Mouse (Mus musculus) forelimb bud, embryonic 11.5 days (tissue): ENCODE data around the gene Gli3.
A peak's percentile ranks its signal among the peaks of the same experiment; 100 is the strongest.

Experiments
- DNase-seq: peaks from one replicate; pipeline ENCODE4 v3.0.0-alpha.2; 2012; ENCODE audit warnings: low read depth, low spot score

Gene Gli3

GRCm38 (mm10) chr13:15495820-15496219, 32.8 kb downstream of the Gli3 start:
- DNase-seq, result peak; percentile 30

DNA sequence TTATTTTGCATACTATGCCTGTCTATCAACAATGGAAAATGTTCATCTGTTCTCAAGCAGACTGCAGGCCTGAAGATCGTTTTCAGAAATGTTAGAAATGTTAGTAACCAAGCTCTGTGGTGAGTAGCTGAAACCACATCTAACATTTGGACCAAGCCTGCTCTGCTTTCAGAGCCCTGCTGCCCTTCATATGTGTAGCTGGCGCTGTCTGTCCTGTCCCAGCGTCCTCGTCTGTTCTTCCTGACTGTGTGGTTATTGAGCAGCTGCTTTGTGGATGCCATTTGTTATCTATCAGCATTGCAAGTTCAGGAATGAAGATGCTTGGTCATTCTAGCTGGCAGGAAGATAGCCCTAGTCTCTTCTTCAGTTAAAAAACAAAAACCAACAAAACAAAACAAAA, 35.3 kb downstream of the Gli3 start:
- no peak for DNase-seq

DNA sequence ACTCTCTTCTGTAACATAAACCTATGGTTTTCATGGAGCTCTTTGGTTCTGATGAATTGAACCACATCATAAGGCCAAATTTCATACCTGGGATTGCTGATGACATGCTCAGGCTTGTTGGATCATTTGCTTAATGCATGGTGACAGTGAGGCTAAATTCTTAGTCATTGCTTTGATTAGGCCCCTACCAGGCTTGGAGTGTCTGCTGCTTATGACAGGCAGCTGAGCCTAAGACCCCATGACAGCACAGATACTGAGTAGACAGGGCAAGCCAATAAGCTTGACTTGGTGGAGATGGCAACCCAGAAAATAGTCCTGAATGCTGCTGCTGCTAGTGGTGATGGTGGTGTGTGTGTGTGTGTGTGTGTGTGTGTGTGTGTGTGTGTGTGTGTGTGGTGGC, 47.9 kb downstream of the Gli3 start:
- DNase-seq, result no peak

- no peak for DNase-seq
These were observed 50.1 kb downstream of the Gli3 start for GRCm38 (mm10) chr13:15513114-15513513.

DNA sequence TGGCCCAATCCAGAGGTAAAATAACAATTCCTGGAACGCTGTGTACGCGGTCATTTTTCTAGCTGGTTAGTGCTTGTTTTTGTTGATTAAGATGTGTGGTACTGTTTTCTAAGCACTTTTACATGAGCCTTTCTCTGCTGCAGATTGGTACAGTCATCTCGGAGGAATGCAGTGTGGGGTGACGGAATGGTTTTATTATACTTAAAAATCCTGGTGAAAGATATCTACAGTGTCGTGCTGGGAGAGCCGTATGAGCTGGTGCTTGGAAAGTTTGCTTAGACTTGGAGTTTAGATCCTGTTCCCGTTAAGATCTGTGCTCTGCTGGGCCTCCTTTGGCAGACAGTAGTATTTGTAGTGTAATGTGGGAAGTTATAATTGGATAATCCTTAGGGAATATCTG, 51.0 kb downstream of the Gli3 start:
- DNase-seq, result no peak

DNA sequence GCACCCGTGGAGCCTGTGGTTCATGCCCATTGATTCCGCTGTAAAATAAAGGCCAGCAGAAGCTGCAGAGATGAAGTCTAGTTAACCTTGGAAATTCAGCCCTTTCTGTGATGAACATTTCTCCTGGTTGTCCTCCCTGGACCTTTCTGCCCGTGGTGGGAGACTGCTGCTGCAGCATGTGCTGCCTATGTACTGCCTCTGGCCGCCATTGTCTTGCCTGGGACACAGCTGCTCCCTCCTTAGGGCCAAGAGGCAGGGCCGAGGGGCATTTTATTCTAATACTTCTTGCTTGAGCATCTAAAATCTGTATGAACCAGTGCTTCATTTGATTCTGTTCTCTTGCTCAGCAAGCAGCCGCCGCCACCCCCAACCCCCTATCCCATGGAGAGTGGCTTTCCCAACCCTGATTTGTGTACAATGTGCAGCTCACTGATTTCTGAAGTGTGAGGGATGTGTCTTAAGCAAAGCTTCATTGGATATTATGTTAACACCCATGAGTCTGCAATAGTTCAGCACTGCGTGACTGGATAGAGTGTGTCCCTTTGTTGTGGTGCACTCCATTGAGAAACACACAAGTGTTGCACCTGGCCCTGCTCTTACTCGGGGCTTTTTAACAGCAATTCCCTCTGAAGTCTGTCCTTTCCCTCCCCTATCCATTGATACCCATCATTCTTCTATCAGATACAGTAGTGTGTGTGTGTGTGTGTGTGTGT, 54.2 kb downstream of the Gli3 start:
- no peak for DNase-seq

GRCm38 (mm10) chr13:15520353-15520752, 57.3 kb downstream of the Gli3 start:
- DNase-seq, result no peak

DNA sequence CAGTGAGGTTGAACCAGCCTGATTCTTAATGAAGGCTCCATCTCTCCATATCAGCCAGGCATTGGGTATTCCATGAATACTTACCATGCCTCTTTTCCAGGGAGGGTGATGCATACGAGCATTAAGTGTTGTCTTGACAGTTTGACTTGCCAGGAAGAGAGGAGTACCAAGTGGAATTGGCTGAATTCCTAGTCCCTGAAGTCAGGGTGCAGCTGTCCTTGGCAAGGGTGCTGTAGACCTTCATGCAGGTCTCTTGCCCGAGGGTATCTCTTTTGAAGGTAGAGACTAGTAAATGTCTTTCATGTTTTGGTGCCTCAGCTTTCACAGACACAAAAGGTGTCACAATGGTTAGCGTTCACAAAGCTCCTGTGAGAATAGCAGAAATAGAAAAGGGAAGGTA, 59.1 kb downstream of the Gli3 start:
- no peak for DNase-seq

DNA sequence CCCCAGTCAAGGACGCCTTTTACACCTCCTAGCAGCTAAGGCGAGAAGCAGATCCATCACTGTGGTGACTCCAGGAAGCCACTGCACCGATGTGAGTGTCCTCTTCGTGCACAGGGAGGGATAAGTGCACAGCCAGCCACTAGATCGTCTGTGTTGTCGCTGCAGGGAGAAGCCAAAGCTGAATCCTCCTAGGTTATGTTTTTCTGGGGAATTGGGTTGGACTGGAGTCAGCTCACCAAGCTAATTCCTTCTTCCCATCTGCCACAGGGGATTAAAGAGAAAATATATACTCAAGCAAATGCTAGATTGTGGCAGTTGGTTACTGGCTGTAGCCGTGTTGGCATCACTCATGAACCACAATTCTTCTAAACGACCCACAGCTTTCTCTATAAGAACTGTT, 61.2 kb downstream of the Gli3 start:
- no peak for DNase-seq

DNA sequence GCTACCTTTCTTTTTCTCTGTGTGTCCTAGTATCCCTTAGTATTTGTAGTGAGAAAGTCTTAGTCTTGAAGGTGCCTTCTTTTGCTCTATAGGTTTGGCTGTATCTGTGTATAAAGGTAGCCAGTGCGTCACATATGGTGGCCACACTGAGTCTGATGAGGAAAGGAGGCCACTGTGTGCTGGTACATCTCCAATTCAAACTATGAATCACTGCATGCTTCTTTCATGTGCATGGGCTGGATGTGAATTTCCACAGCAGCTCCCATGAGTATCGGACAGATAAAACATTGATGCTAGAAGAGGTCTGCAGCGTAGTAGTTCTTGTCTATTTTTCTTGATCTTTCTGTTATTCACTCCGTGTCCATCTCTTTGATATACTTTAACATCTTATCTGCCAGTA, 63.7 kb downstream of the Gli3 start:
- DNase-seq, result no peak

DNA sequence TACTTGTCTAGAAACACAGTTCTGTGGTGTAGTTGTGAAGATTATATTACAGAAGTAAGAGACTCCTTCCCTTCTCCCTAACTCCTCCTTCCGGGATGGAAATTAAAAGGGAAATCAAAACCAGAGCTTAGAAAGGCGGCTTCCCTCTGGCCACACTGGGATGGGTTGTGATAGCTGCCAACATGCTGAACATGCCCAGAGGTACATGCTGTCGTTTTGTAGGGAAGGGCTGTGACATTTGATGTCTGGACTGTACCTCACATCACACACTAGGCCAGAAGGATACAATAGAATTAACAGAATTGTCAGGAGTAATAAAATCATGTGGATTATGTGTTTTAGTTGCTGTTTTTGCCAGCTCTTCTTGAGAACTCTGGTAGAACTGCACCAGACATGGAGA, 68.5 kb downstream of the Gli3 start:
- DNase-seq, result no peak

GRCm38 (mm10) chr13:15537206-15537605, 74.2 kb downstream of the Gli3 start:
- DNase-seq, result no peak

DNA sequence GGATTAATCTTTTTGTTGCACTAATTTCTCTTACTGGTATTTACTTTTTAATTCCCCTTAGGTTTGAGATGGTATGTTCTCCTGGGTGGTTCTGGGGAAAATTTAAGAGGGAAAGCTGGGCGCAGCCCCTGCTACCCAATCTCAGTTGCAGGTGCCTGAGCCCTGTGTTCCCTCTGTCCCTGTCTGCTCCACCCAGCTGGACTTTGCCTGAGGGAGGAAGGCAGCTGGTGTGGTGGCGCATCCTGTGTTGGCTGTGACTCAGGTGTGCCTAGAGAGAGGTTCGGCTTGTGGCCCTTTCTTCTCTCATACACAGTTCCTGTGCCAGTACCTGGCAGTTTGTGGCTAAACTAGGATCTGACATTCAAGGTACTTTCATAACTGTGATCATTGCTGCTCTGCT, 74.6 kb downstream of the Gli3 start:
- DNase-seq, result no peak

DNA sequence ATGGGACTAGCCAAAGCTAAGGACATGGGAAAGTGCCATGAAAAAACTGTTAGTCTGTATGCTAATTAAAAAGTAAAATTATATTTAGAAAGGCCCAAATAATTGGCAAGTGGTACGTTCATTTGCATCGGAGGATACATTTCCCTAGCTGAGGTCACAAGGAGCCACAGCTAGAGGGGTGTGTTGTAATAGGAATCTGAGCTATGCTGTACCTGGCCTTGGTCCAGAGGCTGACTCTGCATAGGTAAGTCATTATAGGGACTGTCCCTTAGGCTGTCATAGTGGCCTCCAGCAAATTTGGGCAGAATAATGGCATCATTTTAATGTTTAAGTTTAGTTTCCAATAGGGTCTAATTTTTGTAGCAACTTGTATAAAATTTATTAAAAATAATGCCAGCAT, 75.4 kb downstream of the Gli3 start:
- no peak for DNase-seq

DNA sequence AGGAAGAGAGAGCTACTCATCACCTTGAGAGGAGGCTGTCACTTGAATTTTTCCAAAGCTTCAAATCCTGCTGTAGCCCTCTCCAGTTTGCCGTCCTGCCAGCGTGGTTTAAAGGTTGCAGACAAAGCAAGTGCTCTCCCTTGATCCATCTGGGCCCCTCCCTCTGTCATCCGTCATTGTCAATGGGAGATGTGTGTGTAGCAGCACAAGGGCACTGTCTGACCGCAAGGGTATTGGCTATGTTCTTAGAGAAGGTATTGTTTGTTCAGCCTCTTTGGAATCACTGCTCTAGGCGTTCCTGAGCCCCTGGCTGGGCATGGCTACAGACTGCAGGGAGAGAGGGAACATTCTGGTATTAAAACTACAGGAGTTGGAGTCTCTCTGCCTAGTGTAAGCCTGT, 79.0 kb downstream of the Gli3 start:
- no peak for DNase-seq

- DNase-seq, result no peak
These were observed 80.3 kb downstream of the Gli3 start for GRCm38 (mm10) chr13:15543169-15543887.

DNA sequence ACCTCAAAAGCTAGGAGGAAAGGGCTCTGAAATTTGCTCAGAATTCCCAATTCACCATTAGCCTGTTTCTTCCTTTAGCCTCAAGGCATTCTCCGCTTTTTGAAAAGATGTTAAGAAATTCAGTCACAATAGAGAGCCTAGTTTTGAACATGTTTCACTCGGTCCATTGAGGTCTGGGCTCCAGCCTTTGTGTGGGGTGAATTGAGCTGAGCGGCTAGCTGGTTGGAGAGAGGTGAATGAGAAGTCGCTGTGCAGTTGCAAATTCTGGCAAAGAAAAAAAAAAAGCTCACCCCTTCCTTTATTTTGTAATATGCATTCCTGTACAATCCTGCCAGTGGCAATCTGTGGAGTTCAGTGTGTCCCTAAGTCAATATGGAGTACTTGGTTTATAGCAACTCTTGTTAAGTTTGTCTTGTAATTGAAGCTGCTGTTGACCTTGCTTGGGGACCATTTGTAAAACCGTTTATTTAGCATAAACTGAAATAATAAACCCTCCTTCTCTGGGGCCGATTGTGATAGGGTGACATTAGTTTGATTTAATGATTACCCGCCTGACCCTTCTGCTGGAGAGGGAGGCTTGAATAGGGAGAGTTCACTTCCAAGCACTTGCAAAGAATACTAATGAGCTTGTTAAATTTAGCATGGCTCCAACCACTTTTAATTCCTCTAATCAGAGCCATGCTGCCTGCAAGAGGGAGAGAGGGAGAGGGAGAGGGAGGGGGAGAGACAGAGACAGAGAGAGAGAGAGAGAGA, 81.0 kb downstream of the Gli3 start:
- no peak for DNase-seq

DNA sequence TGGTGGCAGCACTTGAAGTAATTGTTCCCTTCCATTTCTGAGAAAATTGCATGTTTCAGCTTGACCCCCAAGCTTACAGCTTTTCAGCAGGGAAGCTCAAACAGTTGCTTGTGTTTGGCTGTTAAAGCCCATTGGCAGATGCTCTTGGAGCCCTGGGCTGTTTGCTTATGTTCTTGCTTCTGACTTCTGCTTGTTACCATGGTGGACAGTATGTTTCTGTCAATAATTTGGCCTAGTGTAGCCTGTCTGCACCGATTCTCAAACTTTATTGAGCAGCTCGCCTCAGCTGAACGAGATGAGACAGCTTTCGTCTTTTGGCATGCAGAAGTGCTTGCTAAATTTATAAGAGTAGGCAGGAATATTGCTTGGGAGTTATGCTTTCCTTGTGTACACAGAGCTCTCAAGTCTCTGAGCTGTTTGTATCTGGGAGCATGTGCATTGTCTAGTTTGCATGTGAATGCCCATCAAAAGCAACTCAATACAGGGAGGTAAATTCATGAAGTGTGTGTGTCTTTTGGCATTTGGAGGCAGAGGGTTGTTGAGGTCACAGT, 82.4 kb downstream of the Gli3 start:
- no peak for DNase-seq

GRCm38 (mm10) chr13:15546258-15546657, 83.2 kb downstream of the Gli3 start:
- DNase-seq, result no peak

DNA sequence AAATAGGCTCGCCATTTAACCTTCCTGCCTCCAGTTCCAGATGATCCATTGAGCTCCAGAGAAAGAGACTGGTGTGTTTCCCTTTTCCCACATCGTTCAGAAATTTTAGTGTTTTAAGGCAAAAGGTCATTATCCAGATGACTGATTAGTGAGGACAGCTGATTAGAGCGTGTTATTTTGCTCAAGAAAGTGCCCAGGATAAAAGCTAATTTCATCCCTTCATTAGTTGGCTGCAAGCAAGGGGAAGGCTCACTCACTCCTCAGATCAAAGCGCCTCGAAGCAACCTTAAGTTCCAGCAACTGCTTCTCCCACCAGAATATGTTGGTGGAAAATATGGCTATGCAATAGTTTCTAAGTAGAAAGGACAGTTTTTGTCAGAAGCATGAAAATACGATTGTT, 86.4 kb downstream of the Gli3 start:
- no peak for DNase-seq

DNA sequence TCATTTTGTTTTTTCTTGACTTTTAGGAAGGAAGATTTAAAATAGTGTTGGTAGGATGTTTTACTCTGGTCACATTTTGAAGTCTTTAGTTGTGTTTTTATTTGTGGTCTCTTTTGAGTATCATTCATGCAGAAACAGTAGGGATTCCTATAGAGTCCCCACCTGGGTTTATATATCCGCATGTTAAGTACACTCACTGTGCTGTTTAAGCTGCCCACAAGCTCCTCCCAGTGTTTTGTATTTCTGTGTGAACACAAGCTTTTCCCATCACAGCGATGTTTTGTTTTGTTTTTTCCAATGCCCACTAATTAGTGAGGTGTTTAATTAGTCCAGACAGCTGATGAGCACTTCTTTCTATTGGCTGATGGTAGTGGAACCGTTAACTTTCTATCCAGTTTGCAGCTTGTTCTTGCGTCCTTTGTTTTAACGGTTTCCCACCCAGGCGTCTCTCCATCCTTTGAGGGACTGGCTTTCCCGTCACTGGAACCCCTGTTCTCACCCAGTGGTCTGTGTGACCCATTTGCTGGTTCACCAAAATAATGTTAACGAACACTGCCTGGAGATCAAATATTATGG, 87.1 kb downstream of the Gli3 start:
- DNase-seq, result no peak

DNA sequence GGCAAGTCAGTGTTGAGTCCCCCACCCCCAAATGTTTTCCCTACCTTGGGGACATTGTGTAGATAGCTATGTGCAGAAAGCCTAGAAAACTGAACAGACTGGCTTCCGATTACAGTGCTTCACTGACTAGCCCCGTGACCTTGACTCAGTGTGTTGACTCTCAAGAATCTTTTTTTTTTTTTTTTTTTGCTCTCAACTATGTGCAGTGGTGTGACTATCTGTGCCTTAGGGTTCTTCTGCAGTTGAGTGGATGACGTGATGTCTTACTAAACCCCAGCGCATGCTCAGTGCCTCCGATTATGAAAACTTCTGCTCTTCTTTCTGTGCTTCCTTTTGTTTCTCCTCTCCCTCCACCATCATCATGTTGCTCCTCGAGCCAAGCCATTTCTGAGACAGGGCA, 87.7 kb downstream of the Gli3 start:
- DNase-seq, result no peak
